Mouse (Mus musculus) intestine, embryonic 14.5 days (tissue): ENCODE data around the gene Ttc7b. TPM values are rescaled to one million over a fixed set of nuclear protein-coding genes. Genes with fewer than 3 reads are reported as not detected.
A peak's percentile ranks its signal among the peaks of the same experiment; 100 is the strongest.

Experiments used
- ATAC-seq: fragments of 200-750 bp; cut with Nextera tagmentation; replicated peaks from 2 replicates; pipeline ENCODE4 v1.8.0; 2017; ENCODE audit warnings: low read depth, moderate number of reproducible peaks, moderate TSS enrichment, moderate library complexity; ENCODE audit not compliant: low FRiP score, low TSS enrichment
- DNase-seq: peaks from one replicate; pipeline ENCODE4 v3.0.0-alpha.2; 2018; ENCODE audit warnings: low spot score
- H3K27ac ChIP-seq: fragments of 300-500 bp; sonication (generic); 2 replicates; pipeline ENCODE4 v1.5.1; 2014; ENCODE audit warnings: low read depth, mild to moderate bottlenecking, control low read depth
- H3K27me3 ChIP-seq: fragments of 300-500 bp; sonication (generic); replicated peaks from 2 replicates; pipeline ENCODE4 v1.6.1; 2014; ENCODE audit warnings: low read length, control low read depth; ENCODE audit not compliant: control insufficient read depth, insufficient read depth
- H3K36me3 ChIP-seq: fragments of 300-500 bp; sonication (generic); 2 replicates; pipeline ENCODE4 v1.6.1; 2014; ENCODE audit warnings: low read length, control low read depth; ENCODE audit not compliant: control insufficient read depth, insufficient read depth
- H3K4me1 ChIP-seq: fragments of 300-500 bp; sonication (generic); replicated peaks from 2 replicates; pipeline ENCODE4 v1.6.1; 2014; ENCODE audit warnings: low read length, control low read depth, mixed read lengths; ENCODE audit not compliant: control insufficient read depth, insufficient read depth
- H3K4me2 ChIP-seq: fragments of 300-500 bp; sonication (generic); 2 replicates; pipeline ENCODE4 v1.6.1; 2014; ENCODE audit warnings: low read length
- H3K4me3 ChIP-seq: fragments of 300-500 bp; sonication (generic); 2 replicates; pipeline ENCODE4 v1.5.1; 2014; ENCODE audit warnings: low read depth, low read length, control low read depth, mixed read lengths
- H3K9ac ChIP-seq: fragments of 300-500 bp; sonication (generic); 2 replicates; pipeline ENCODE4 v1.6.1; 2014; ENCODE audit warnings: mild to moderate bottlenecking, low read length
- H3K9me3 ChIP-seq: fragments of 300-500 bp; sonication (generic); 2 replicates; pipeline ENCODE4 v1.6.1; 2016; ENCODE audit warnings: low read length, control low read depth; ENCODE audit not compliant: control insufficient read depth
- WGBS: fragments of 180-500 bp; shearing (Covaris S2); extraction: QIAGEN DNeasy Blood & Tissue Kit; methylation state at CpG from one replicate; pipeline ENCODE4 v1.1.7; 2014; 5-methylcytosine and 5-hydroxymethylcytosine counted together
- polyA plus RNA-seq: library from polyadenylated mRNA; unstranded; fragments of >200 nt; fragmentation: Nextera tagmentation; extraction: Ambion mirVana; gene quantifications from 2 replicates; pipeline ENCODE4 v1.2.1, GENCODE M21; 2014

Gene Ttc7b
- polyA plus RNA-seq, 1 experiment from 2014 or later, result 5.9 TPM

DNA sequence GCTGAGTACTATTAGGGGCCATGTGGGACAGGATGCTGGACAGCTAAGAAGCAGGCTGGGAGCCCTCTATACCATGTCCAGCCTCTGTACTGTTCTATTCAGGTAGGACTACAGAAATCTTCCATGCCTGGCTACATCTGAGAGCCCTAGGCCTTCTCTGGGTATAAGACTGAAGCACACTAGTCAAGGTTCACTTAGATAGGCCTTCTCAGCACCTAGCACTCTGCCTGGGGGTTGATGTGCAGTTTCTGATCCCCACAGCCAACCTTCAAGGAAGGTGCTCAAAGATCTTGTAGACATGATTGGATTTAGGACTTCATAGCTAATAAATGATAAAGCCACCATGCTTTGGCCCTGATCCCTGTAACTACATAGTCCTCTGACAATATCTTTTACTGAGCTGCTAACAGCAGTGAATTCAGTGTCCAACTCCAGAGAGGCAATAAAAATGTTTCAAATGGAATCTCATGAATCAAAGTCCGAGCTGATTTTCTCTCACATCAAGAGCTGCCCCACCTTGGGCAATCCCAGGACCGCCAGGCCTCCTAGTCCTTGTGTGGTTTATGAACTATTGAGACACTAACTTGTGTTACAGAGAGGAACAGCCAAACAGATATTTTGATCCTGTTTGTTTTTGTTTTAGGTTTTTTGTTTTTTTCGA is 45.8 kb downstream of the Ttc7b start:
- Histone ChIP-seq H3K9ac (no peak overlapping the region), H3K9me3 (no peaks in the 10 kb centered on the region), H3K36me3 (0 out of 2 replicates have a peak, but pooled peaks cover 5% of the 10 kb centered on the region), H3K27me3 (no peaks in the 10 kb centered on the region), H3K27ac (peak overlapping the region; percentile 54), H3K4me2 (no peak overlapping the region), H3K4me1 (0 out of 2 replicates have a peak, but pooled peaks cover 3% of the 10 kb centered on the region), H3K4me3 (no peak overlapping the region)
- DNase-seq (no peak), ATAC-seq (peak; percentile 58)
- WGBS, result 71% methylated on average over 3 of the region's 3 CpGs

DNA sequence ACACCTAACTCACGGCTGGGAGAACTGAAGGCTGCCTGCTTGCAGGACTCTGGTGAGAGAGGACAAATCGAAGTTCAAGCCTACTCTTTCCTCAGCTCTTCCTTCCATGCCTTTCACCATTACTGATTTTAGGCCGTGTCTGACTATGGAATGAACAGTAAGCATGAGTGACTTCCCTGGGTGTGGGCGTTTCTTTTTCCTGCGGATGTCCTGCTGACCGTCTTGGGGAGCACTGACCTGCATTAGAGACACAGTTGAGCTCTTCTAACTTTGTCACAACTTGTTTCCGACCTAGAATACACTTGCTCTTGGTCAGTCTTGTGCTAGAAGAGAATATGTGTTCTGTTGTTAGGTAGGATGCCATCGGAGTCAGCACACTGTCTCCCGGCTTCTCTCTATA is 50.3 kb downstream of the Ttc7b start:
- no peak overlapping the region for H3K9ac ChIP-seq
- no peaks in the 10 kb centered on the region for H3K4me1 ChIP-seq
- peaks cover 9% of the 10 kb centered on the region; the same call in 1 of the 2 replicates for H3K36me3 ChIP-seq
- WGBS, result 79% methylated on average over 9 of the region's 9 CpGs
- no peak overlapping the region for H3K4me2 ChIP-seq
- H3K27me3 ChIP-seq, result no peaks in the 10 kb centered on the region
- no peak overlapping the region for H3K27ac ChIP-seq
- no peak for ATAC-seq
- no peak overlapping the region for H3K4me3 ChIP-seq
- no peaks in the 10 kb centered on the region for H3K9me3 ChIP-seq
- no peak for DNase-seq

DNA sequence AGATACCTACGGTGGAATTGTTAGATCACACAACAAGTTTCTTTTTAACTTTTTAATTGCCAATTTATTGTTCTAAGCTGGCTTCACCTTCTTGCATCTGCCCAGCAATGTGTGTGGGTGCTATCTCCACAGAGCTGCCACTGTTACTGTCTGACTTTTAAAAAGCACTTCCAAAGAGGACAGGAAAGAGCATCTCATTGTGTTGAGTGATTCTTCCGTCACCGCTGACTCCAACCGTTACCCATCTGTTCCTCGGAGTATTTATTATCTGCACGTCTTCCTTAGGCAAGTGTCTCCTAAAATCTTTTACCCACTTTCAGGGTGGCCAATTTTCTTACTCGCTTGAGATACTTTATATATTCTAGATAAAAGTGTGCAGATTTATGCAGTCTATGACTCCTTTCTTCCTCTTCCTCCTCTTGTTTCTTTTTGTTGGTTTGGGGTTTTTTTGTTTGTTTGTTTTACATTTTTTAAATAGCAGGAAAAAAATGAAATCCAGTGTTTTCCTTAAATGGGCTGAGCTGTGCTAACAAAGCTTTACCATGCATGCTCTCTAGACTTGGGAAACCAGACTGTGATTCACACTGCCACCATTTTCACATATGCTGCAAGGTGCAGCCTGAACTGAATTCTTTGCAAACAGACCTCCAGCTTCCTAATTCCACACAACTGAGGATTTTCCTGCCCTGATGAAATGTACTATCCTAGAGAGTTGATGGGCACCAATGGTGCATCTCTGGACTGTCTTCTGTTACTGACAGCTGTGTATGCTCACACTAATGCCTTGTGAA is 50.9 kb downstream of the Ttc7b start:
- Histone ChIP-seq H3K4me3 (no peak overlapping the region), H3K4me1 (no peaks in the 10 kb centered on the region), H3K9me3 (no peaks in the 10 kb centered on the region), H3K9ac (no peak overlapping the region), H3K27me3 (no peaks in the 10 kb centered on the region), H3K4me2 (no peak overlapping the region), H3K36me3 (peaks cover 10% of the 10 kb centered on the region; the same call in 1 of the 2 replicates), H3K27ac (no peak overlapping the region)
- ATAC-seq (no peak), DNase-seq (no peak)
- 85% methylated on average over 7 of the region's 7 CpGs for WGBS

DNA sequence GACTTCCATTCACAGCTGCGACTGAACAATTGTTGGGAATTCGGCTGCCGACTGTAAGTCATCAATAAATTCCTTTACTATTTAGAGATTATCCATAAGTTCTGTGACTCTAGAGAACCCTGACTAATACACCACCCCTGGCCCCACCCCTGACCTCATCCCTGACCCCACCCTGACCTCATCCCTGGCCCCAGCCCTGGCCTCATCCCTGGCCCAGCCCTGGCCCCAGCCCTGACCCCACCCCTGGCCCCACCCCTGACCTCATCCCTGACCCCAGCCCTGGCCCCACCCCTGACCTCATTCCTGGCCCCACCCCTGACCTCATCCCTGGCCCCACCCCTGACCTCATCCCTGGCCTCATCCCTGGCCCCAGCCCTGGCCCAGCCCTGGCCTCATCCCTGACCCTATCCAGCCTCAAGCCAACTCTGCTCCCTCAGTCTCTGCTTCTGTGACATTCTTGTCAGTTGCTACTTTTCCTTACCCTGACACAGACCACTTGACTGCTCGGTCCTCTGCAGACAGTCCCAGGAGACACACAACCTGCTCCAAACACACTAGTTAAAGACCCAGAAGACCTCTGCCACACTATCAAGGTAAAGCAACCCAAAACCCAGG is 55.4 kb downstream of the Ttc7b start:
- Histone ChIP-seq H3K27me3 (no peaks in the 10 kb centered on the region), H3K4me3 (no peak overlapping the region), H3K36me3 (peaks cover 5% of the 10 kb centered on the region; the same call in 1 of the 2 replicates), H3K4me2 (no peak overlapping the region), H3K9me3 (no peaks in the 10 kb centered on the region), H3K27ac (no peak overlapping the region), H3K4me1 (no peaks in the 10 kb centered on the region), H3K9ac (no peak overlapping the region)
- 81% methylated on average over 1 of the region's 4 CpGs for WGBS
- ATAC-seq (peak; percentile 60; the same call in 1 of the 2 replicates), DNase-seq (no peak)

DNA sequence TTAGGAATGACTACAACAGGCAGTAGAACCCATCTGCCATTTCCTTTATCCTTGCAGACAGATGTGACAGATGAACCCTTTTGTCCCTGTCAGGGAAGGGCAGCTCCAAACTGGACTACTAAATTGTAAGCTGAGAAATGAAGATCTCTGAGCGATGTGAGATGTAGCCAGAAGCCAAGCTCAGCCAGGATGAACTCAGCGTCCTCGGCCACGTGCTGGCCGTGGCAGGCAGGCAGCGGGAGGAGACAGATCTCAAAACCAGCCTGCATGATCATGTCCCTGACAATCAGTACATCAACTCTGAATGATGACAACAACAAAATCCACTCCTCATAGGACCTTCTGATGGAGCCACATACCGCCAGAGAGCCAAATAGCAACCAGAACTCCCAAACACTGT is 62.9 kb downstream of the Ttc7b start:
- H3K9me3 ChIP-seq, result no peaks in the 10 kb centered on the region
- no peak for DNase-seq
- 0 out of 2 replicates have a peak, but pooled peaks cover 5% of the 10 kb centered on the region for H3K36me3 ChIP-seq
- no peak overlapping the region for H3K9ac ChIP-seq
- WGBS, result 94% methylated on average over 7 of the region's 7 CpGs
- no peak overlapping the region for H3K4me2 ChIP-seq
- no peak overlapping the region for H3K27ac ChIP-seq
- H3K27me3 ChIP-seq, result no peaks in the 10 kb centered on the region
- no peak for ATAC-seq
- no peaks in the 10 kb centered on the region for H3K4me1 ChIP-seq
- no peak overlapping the region for H3K4me3 ChIP-seq

DNA sequence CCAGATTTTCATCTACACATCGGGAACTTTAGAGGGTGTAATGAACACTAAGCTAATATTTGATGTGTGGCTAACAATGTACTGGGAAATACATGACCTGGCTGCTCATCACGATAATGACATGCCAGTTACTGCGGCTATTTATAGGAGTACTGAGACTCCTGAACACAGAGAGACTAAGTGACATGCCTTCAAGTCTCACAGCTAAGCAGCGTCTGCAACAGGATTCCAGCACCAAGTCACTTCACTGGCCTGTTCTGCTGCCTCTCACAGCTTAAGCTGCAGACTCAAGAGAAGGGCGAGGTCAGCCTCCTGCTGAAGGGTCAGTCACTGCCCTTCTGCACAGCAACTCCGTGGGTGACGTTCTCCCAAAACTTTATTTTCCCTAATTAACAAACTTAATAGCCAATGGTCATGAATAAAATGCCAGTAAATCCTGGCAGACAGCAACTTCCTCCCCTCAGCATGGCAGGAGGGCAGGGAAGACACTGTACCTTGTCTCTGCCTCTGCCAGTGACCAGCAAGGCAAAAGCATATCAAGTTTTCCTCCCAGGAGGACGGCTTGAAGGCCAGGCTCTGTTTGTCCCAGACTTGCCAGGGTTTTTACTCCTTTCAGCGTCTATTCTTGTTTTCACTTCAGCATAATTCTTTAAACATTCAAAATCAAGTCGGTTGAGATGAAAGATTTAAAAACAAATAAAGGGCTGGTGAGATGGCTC is 64.2 kb downstream of the Ttc7b start:
- Histone ChIP-seq H3K27ac (no peak overlapping the region), H3K4me3 (no peak overlapping the region), H3K36me3 (0 out of 2 replicates have a peak, but pooled peaks cover 7% of the 10 kb centered on the region), H3K9ac (no peak overlapping the region), H3K9me3 (no peaks in the 10 kb centered on the region), H3K4me1 (no peaks in the 10 kb centered on the region), H3K4me2 (no peak overlapping the region), H3K27me3 (no peaks in the 10 kb centered on the region)
- no peak for DNase-seq
- 70% methylated on average over 10 of the region's 10 CpGs for WGBS
- ATAC-seq, result no peak

DNA sequence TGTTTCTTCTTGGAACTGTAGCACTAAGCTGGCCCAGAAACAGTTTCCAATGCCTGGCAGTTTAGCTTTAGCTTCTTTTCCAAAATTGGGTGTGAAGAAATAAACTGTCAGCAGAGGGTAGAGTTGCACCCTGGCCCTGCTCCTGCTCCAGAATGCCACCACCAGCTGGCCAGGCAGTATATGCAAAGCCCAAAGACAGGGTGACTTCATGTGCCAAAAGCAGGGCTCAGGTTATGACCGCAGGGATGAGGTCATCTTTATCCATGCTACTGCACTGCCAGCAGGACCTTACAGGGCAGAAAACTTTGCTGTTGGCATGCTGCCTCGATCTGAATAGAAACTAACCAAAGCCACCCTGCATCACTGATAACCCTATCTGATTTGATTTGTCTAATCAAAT is 65.2 kb downstream of the Ttc7b start:
- ATAC-seq (no peak), DNase-seq (no peak)
- H3K36me3 ChIP-seq, result 0 out of 2 replicates have a peak, but pooled peaks cover 7% of the 10 kb centered on the region
- H3K27ac ChIP-seq, result no peak overlapping the region
- no peaks in the 10 kb centered on the region for H3K27me3 ChIP-seq
- H3K9ac ChIP-seq, result no peak overlapping the region
- H3K4me1 ChIP-seq, result no peaks in the 10 kb centered on the region
- no peak overlapping the region for H3K4me2 ChIP-seq
- WGBS, result 73% methylated on average over 2 of the region's 2 CpGs
- H3K4me3 ChIP-seq, result no peak overlapping the region
- H3K9me3 ChIP-seq, result no peaks in the 10 kb centered on the region

DNA sequence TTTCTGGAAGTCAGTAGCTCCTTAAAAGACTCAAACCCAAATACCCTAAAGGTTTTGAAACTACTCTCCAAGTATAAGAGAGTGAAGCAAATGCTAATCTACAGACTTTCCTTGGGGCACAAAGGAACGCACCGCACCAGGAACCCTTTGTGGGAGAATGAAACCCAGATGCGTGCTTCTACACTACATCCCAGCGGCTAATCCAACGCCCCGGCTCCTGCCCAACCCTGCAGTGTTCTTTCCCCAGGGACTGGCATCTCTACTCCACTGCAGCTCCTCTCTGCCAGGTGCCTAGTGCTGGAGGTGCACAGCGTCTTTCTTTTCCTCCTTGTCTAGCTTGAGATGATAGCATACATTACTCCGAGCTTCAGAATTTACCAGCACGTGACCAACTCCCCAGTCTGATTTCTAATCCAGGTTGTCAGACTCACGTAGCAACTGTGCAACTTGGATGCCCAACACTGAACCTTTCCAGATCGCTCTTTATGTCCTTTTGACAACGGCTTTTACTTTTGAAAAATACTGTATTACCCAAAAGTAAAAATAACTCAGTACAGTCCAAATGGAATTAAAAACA is 72.8 kb downstream of the Ttc7b start:
- Histone ChIP-seq H3K4me3 (no peak overlapping the region), H3K4me2 (no peak overlapping the region), H3K27ac (no peak overlapping the region), H3K27me3 (no peaks in the 10 kb centered on the region), H3K9ac (no peak overlapping the region), H3K36me3 (peaks cover 6% of the 10 kb centered on the region; the same call in 1 of the 2 replicates), H3K4me1 (no peaks in the 10 kb centered on the region), H3K9me3 (no peaks in the 10 kb centered on the region)
- ATAC-seq, result no peak
- WGBS, result 68% methylated on average over 12 of the region's 12 CpGs
- no peak for DNase-seq
